Mouse (Mus musculus) G1E-ER4 (cell line): ENCODE data around the gene Eps15l1. TPM values are rescaled to one million over a fixed set of nuclear protein-coding genes. Genes with fewer than 3 reads are reported as not detected.

Source experiments
- GATA1 ChIP-seq: IDR thresholded peaks from one replicate; pipeline ENCODE4 v1.8.0; 2012; ENCODE audit warnings: low read length, inconsistent platforms
- polyA plus RNA-seq: library from polyadenylated mRNA; stranded (reverse); fragments of >175 nt; gene quantifications from 2 replicates; pipeline ENCODE4 v1.2.3, GENCODE M21; 2012

The Eps15l1 gene
- polyA plus RNA-seq, 1 experiment = 7.4 TPM

- no peak for TF ChIP-seq GATA1
Observed at GRCm38 (mm10) chr8:72342556-72343300, 78.5 kb downstream of the Eps15l1 start.

- TF ChIP-seq GATA1 = no peak
Observed at GRCm38 (mm10) chr8:72337034-72337433, 84.2 kb downstream of the Eps15l1 start.

GRCm38 (mm10) chr8:72336273-72336672 is 85.0 kb downstream of the Eps15l1 start:
- no peak for TF ChIP-seq GATA1

GRCm38 (mm10) chr8:72334144-72334641 is 87.1 kb downstream of the Eps15l1 start:
- TF ChIP-seq GATA1 = no peak

GRCm38 (mm10) chr8:72333429-72334143 is 87.7 kb downstream of the Eps15l1 start:
- TF ChIP-seq GATA1 = no peak

- TF ChIP-seq GATA1 = no peak
Observed at GRCm38 (mm10) chr8:72331631-72332030, 89.6 kb downstream of the Eps15l1 start.

- no peak for TF ChIP-seq GATA1
Observed at GRCm38 (mm10) chr8:72330806-72331516, 90.3 kb downstream of the Eps15l1 start.

GRCm38 (mm10) chr8:72329116-72329515 is 92.1 kb downstream of the Eps15l1 start:
- no peak for TF ChIP-seq GATA1

GRCm38 (mm10) chr8:72324708-72325107 is 96.6 kb downstream of the Eps15l1 start:
- no peak for TF ChIP-seq GATA1

GRCm38 (mm10) chr8:72324036-72324706 is 97.1 kb downstream of the Eps15l1 start:
- no peak for TF ChIP-seq GATA1

- TF ChIP-seq GATA1 = no peak
Observed at GRCm38 (mm10) chr8:72323131-72323725, 98.0 kb downstream of the Eps15l1 start.

- no peak for TF ChIP-seq GATA1
Observed at GRCm38 (mm10) chr8:72322471-72322889, 98.8 kb downstream of the Eps15l1 start.

GRCm38 (mm10) chr8:72321635-72322441 is 99.4 kb downstream of the Eps15l1 start:
- no peak for TF ChIP-seq GATA1
